Mouse (Mus musculus) kidney, postnatal 14 days (tissue): ENCODE measurements at regions not wholly inside any gene's neighbourhood (a gene's known extent, or its start where the extent isn't known, plus 50 kb on each side); places are given as distances from the start of the nearest gene placed in this dataset.

Source experiments
- DNase-seq: peaks from one replicate; pipeline ENCODE4 v3.0.0; 2022; ENCODE audit warnings: mixed read lengths

DNA sequence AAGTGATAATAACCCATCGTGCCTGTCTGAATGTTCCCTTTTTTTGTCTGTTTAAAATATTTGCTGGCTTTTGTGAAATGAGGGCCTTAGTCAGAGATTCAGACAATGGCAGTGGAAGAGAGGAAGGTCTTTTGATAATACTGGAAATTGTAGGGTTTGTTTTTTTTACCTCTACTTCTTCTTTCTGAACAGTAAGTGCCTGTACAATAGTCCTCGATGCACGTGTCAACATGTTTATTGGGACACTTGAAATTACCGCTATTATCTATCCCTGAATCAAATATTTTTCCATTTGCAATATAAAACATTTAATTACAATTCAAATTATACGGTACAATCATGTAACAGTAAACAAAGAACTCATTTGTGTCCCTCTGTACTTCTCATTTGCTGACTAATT is 733.5 kb downstream of the Fam19a2 start:
- DNase-seq, result no peak

- DNase-seq, result no peak
These were observed 735.2 kb downstream of the Fam19a2 start for GRCm38 (mm10) chr10:123998959-123999358.

GRCm38 (mm10) chr10:124045031-124045430 is 781.2 kb downstream of the Fam19a2 start:
- DNase-seq, result no peak

- no peak for DNase-seq
These were observed 782.0 kb downstream of the Fam19a2 start for GRCm38 (mm10) chr10:124045791-124046190.

GRCm38 (mm10) chr10:124082756-124083155 is 819.0 kb downstream of the Fam19a2 start:
- DNase-seq, result no peak

DNA sequence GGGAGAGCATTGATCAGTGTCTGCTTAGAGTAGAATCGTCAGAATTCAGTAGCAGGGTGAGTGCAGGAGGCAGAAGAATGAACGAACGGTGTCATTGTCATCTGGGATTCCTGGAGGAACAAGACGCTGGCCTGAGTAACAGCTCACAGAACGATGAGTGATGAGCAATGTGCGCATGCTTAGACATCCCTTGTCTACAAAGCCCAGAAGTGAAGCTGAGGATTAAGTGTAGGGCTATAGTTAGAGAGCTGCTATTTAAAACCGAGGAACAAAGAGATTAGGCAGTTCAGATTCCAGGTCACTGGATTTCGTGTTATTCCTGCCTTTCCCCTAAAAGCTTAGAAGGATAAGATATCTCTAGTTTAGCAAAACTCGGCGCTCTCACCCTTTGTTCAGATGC is 826.8 kb downstream of the Fam19a2 start:
- no peak for DNase-seq

- no peak for DNase-seq
These were observed 827.6 kb downstream of the Fam19a2 start for GRCm38 (mm10) chr10:124091364-124091763.

GRCm38 (mm10) chr10:124119585-124119984 is 855.8 kb downstream of the Fam19a2 start:
- no peak for DNase-seq

DNA sequence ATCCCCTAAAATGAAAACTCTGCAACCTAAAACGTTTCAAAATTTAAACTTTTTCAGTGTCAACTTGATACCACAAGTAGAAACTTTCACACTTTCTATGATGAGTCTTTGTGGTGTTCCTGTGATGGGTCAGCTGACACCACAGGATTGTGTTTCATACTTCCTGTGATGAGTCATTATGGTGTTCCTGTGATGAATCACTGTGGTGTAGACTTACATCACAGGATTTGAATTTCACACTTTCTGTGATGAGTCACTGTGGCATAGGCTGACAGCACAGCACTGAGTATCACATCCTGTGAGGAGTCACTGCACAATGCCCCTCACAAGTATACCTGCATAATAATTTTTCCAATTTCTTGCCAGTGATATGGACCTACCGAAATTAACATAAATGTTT is 874.7 kb downstream of the Fam19a2 start:
- no peak for DNase-seq

DNA sequence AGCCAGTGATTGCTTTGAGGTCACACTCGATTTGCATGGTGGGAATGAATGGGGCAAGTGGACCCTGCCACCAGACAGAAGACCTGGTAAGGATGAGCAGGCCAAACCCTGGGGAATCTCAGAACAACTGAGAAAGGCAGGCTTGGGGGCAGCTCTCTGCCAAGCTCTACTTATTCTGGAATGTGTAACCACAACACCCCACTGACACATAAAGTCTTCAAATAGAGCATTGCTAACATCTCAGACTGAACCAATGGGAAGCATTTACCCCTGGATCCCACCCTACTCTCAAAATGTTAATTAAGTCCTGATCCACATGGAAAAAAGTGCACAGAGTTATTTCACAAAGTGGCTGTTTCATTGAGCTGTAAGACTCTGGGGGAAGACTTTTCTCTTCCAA is 878.5 kb downstream of the Fam19a2 start:
- no peak for DNase-seq

GRCm38 (mm10) chr10:124146751-124147469 is 883.1 kb downstream of the Fam19a2 start:
- no peak for DNase-seq

- no peak for DNase-seq
These were observed 899.6 kb downstream of the Fam19a2 start for GRCm38 (mm10) chr10:124163441-124163840.

DNA sequence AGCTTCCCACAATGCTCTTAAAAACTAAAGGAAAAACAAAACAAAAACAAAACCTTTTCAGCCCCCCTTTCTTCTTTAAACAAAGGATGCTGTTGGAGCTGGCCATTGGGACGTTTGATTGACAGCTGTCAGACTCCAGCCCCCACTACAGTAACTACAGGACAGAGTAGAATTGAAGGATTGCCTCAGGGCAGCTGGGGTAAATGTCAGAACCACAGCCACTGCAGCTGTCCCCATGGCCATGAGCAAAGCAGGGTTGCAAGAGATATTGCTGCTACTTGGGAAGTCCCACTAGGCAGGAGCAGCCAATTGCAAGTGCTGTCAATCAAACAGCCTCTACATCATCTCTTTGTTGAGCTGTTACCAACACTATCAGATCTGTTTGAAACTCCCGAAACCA is 911.8 kb downstream of the Fam19a2 start:
- no peak for DNase-seq

DNA sequence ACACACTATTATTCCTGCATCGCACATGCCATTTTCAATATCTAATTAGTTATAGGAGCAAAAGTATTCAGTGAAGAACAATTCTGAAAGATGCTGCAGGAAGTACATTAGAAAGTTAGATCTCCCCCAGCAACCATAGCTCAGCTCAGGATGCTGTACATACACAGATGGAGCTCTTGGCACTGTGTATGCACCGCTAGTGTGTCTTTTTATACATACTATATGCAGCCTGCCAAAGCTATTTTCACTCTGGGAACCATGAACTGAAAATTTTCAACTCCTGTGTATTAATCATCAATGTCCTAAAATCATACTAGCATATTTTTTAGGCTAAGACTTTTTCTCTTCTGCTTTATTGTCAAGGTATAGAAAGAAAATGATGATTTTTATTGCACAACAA is 944.5 kb downstream of the Fam19a2 start:
- DNase-seq, result no peak

DNA sequence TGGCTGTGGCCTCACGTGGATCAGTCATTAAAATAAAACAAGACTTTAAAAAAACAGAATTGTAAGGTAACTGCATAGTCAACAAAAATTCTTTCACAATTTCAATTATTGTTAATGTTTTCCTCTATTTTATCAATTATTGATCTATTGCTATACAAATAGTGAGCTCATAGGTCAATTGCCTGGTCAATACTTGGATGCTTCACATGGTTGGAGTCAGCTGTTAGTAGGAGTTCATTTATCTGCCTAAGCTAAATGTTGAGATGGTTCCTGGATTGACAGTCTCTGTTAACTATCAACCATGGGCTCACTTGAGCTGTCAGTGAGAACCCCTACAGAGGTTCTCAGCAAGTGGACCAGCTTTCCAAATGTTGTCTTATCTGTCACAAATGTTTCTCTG is 955.7 kb downstream of the Fam19a2 start:
- DNase-seq, result no peak

DNA sequence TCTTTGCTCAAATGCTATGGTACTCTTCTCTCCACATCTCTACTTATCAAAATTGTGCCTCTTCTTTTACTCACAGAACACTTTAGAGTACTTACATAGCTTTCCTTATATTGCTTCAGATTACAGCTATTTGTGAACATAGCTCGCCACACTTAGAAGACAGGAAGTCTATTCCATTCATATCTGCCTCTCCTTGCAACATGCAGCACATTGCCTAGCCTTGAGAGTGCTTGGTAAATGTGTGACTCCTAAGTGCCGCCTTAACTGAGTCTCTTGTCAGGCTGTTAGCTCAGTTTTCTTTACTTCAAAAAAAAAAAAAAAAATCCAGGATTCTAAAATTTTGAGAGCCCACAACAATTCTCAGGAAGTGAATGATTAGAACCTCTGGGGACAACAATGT is 958.3 kb downstream of the Fam19a2 start:
- DNase-seq, result no peak

- DNase-seq, result no peak
These were observed 963.3 kb downstream of the Fam19a2 start for GRCm38 (mm10) chr10:124227061-124227460.

- no peak for DNase-seq
These were observed 985.6 kb downstream of the Fam19a2 start for GRCm38 (mm10) chr10:124249358-124249757.

DNA sequence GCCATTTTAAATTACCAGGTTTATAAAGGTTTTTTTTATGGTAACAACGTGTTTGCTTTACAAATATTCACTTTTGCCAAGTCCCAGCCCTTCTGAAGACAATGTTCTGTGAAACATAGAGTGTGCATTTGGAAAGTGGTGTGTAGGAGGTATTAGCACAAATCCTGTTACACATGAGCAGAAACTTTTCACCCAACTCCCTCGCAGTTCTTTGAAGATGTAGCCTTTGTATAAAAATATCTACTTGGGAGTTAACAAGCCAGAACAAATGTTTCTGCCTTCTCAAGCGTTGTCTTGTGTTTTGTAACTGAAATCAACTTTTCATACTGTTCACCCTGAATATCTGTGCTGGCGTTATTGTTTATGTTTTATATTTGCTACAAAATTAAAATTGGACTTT is 986.2 kb downstream of the Fam19a2 start:
- DNase-seq, result no peak

DNA sequence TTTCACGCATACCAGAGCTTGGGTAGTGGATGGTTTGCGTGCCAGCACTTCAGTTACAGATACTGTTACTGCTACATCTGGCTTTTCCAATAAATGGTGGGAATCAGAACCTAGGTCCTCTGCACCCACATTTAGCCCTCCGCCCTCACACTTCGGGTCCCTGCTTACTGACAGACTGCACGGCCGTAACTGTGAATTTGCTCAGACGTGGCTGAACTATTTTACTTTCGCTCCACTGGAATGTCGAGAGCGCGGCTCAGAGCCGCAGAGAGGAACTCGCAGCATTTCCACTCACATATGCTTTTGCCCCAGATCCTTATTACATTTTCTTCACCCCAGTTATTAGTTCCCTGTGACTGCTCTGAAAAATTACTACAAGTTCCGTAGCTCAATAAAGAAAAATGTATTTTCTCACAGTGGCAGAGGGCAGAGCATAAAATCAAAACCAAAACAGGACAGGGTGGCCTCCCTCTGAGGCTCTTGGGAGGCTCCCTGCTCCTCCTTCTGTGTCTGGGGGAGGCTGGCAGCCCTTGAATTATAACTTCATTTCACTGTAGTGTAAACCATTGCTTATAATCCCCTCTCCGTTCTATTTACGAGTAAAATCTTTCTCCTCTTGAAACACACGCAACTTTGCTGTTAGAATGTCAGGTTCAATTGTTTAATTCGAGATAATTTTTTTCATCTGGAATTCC is 1024.7 kb downstream of the Fam19a2 start:
- peak; percentile 2 for DNase-seq

DNA sequence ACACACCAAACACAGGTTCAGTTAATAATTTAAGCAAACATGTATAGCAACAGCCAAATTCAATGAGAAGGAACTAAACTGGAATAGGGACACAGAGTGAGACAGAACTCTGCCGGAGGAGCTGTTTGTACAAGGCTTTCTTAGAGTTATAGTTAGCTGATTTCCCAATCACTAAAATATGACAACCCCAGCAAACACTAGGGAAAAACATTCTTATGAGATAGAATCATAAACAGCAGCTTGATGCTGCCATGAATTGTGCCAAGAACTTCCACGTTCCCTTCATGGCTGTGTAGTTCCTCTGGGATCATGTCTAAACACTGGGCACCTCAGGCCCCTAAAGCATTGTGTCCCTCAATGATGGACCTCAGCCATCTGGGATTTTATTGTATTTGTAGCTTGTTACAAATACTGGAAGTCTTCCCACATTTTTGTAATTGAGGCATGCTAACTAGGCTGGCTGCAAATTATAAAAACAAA is 1033.4 kb downstream of the Fam19a2 start:
- no peak for DNase-seq

DNA sequence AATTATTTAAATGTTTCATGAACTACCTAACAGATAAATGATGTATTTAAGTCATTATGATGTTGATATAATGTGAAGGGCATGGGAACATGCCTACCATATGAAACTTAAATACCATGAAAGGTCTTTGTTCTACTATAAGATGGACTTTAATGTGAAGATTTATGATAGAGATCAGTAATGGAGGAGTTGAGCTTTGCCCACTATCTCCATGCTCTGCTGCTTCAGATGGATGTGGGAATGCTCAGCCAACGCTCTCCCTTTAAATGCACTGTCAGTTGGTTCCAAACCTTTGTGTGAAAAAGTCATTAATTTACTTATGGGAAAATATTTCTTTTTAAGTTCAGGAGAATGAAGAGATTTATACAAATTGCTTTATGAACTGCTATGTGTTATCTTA is 1040.9 kb downstream of the Fam19a2 start:
- DNase-seq, result no peak

DNA sequence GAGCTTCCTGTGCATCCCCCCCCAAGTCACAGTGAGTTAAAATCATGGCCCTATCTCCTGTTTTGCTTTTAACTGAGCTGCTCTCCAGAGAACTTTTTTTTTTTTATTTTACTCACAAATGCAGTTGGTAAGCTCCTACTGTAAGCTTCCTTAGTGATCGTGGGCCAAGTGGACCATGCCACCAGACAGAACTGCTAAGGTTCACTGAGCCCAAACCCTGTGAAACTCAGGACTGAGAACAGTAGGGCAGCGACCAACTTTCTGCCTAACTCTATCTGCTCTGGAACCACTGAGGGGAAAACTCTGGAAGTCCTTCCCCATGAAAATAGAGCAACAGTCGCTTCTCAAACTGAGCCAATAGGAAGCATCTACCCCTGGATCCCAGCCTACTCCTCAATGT is 1041.8 kb downstream of the Fam19a2 start:
- DNase-seq, result peak; percentile 24

DNA sequence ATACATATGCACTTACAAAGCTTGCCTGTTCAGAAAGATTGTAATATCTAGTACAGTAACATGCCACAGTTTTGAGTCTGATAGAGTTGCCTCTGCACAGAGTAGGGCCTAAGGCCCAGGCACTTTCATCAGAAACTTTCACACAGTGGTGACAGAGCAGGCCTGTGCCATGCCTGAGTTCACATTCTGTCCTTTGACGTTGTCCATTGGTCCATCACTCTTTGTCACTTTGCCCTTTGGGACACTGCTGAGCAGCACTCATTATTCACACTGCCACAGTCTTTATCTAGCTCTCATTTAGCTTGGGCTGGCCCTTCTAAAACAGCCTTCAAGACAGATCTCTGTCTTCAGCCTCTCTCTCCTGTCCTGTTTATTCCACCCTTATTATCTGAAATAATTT is 1055.0 kb downstream of the Fam19a2 start:
- no peak for DNase-seq
